Mouse (Mus musculus): ENCODE results near the gene AA792892.
"Not testable (repeated sequence)": the region's sequence is repeated elsewhere in the genome, so short reads cannot be mapped to it uniquely, and the experiment has no call there.

AA792892 gene

DNA sequence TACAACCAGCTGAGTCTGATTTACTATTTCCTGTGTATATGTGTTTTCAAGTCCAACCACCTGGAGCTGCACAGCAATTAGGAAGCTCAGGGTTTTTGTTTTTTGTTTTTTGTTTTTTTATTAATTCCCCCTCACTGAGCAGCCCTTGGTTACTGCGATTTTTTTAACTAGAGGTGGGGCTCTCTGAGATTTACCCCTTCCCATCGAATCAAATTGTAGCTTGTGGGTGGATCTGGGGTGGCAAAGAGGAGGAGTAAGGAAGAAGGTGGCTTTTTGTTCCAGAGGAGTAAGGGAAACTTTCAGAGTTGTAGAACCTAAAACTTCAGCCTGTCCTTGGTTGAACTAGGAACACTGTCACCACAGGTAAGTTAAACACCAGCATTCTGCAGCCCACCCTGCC, at the start of gene AA792892:
TSS of gene AA792892 (plus strand) at position 301 of the 400 bp plus-strand sequence.
- not testable (repeated sequence) for DNase-seq (ENCODE audit: low spot score)

DNA sequence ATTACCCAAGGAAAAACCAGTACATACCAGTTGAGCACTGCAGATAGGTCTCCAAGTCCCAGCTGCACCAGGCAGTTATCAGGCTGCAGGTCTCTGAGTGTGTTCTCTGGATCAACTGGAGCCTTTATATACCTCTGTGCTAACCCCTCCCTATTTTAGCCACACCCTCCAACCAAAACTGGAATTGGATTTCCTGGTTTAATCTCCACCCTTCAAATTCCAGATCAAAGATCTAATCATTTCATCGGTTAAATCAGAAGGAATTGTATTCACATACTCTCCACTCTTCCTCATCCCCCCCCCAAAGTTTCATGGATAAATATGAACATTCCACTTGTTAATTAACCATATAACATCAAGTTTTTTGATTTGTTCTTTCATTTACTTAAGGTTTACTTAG, 32.9 kb upstream of the AA792892 start, which contains the start of gene A430089I19Rik:
TSS of gene A430089I19Rik (minus strand) at position 101 of the 400 bp plus-strand sequence.
- not testable (repeated sequence) for DNase-seq (ENCODE audit: low spot score)

DNA sequence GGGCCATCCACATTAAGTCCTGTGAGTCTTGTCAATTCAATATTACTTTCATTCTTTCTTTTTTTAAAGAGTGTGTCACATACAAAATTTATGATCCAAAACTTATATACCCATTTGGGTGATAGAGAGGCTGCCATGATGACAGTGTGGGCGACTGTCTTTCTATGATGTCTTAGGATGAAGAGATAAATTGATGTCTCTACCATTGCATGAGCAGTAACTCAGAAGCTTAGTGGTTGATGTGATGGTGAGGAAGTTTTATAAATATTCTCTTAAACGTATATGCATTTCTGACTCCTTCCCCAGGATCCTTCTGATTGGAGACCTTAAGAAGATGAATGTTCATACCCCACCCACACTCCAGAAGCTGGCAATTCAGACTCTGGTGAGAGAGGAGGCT, 25.4 kb upstream of the AA792892 start, which contains the start of gene Gm6502:
TSS of gene Gm6502 (plus strand) at position 301 of the 400 bp plus-strand sequence.
- DNase-seq (ENCODE audit: low spot score): not testable (repeated sequence)

All from ovary, adult 18-20 months (tissue).